Mouse (Mus musculus) brain, embryonic 14.5 days (tissue): ENCODE results near the gene Ackr2.

Source experiments
- CTCF ChIP-seq: fragments of 200-500 bp; IDR thresholded peaks from 2 replicates; pipeline ENCODE4 v1.5.1; 2012; ENCODE audit warnings: inconsistent platforms, mild to moderate bottlenecking, moderate library complexity, borderline replicate concordance; ENCODE audit not compliant: insufficient read depth, insufficient read length; ENCODE audit errors: extremely low read depth
- POLR2A ChIP-seq: fragments of 200-500 bp; IDR thresholded peaks from 2 replicates; pipeline ENCODE4 v1.6.1; 2012; ENCODE audit warnings: mild to moderate bottlenecking, inconsistent platforms, borderline replicate concordance; ENCODE audit not compliant: poor library complexity, insufficient read depth, insufficient read length, severe bottlenecking; ENCODE audit errors: extremely low read depth

DNA sequence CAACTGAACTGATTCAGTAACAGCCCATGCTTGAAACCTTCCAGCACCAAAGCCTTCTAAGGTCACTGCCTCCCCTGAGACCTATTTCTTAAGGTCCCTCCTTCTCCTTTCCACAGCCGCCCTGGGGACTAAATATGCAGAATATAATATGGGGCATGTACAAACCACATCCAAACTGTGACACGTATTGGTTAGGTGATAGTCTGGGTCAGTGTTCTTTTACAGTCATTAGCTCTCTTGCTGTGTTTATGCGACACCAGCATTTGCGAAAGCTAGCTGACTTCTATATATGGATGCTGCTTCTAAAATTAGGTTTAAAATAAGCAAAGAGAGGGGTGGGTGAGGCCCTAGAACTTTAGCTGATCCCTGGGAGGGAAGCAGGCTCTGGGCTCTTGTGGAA is 1.3 kb upstream of the Ackr2 start:
- TF ChIP-seq POLR2A (no peak), CTCF (no peak)
